Mouse (Mus musculus) gastrocnemius, postnatal 36 days (tissue): ENCODE measurements around the gene Tnf. TPM values are rescaled to one million over a fixed set of nuclear protein-coding genes. Genes with fewer than 3 reads are reported as not detected.
A peak's percentile ranks its signal among the peaks of the same experiment; 100 is the strongest.

ENCODE experiments used
- DNase-seq, 2 experiments: peaks; one replicate each; pipeline ENCODE4 v3.0.0; 2022
- intact Hi-C: fragments of 180-260 bp; cut with DNase I; formaldehyde crosslinking; loops from one replicate; pipeline ENCODE4 v1.15.1; 2025
- total RNA-seq, 2 experiments: library from RNA; stranded (reverse); gene quantifications; 2 replicates each; pipeline ENCODE4 v1.2.3; 2021

The Tnf gene
- total RNA-seq, 2 experiments from 2014 or later = 0.46 TPM; not detected in 1

- intact Hi-C loops = no loop called here
- DNase-seq = peak; percentile 71 to 72
Measured at GRCm38 (mm10) chr17:35185639-35186611, 15.9 kb downstream of the Tnf start.

DNA sequence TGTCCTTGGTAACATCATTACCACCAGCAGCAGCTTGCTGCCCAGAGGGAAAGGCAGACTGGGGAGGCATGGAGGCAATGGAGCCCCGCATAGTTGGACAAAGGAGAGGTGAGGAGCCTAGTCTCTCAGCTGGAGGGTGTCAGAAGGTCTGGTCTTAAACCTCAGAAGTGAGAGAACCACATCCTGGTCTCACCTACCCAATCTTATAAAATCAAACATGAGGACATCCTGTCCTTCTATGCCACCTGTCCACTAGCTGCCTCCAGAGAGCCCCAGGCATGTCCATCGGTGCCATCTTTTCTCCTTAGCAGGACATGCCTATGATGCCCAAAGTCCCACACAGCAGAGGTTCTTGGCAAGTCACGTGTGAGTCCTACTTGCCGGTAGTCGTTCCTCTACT lies 21.7 kb downstream of the Tnf start:
- no peak for DNase-seq
- intact Hi-C loops = no loop called here

DNA sequence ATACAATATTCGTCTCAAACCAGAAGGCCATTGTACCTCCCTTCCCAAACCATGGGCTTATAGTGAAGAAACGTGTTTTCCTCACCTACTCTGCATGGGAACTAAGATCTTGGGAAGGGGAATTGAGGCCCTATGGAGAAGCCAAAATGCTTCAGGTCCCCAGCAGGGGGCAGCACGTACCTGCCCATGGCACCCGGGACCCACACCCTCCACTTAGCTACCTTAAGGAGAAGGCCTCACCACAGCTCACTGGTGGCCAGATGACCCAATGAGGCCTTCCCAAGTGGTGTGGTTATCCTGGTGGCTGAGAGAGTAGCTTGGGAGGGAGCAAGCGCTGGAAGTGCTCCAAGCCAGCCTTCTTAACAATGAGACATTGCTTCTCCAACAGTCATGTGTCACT lies 23.3 kb downstream of the Tnf start:
- DNase-seq = peak; percentile 72 to 74
- intact Hi-C loops = loop anchor here (2.0 kb wide), 2 partner anchors 16 to 54 kb away; partner anchors contain the start of genes Atp6v1g2 and Ltb

DNA sequence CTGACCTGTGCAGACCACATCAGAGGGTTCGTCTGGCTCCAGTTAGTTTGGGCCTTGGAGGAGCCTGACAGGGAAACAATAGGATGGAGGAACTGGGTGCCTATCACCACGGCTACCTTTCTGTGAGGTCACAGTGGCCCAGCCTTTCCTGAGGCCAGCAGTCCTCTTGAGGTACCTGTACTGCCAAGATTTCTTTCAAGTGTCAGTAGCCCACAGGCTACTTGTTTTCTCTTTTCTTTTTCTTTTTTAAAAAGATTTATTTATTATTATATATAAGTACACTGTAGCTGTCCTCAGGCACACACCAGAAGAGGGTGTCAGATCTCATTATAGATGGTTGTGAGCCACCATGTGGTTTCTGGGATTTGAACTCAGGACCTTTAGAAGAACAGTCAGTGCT lies 25.8 kb downstream of the Tnf start, which contains the start of gene Aif1:
Gene Aif1 (minus strand): TSS at position 101 of the 400 bp plus-strand sequence.
- DNase-seq = no peak
- intact Hi-C loops = no loop called here

DNA sequence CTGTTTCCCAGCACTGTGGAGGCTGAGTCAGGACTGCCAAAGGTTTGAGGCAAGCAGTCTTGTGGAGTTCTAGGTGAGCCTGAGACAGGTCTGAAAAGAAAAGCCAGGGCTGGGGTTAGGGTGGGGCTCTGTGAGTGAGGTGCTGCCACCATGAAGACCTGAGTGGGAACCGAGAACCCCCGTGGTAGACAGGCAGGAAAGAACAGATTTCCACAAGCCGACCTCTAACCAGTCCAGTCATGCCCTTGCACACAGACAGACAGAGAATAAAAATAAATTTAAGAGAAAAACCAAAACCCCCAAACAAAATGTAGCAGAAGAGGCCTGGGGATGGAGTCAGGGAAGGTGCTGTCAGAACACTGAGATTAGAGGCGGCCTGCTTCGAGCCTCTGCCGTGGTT lies 26.4 kb downstream of the Tnf start:
- intact Hi-C loops = no loop called here
- no peak for DNase-seq

- intact Hi-C loops = no loop called here
- DNase-seq = no peak
Measured at GRCm38 (mm10) chr17:35174201-35174977, 27.4 kb downstream of the Tnf start.

DNA sequence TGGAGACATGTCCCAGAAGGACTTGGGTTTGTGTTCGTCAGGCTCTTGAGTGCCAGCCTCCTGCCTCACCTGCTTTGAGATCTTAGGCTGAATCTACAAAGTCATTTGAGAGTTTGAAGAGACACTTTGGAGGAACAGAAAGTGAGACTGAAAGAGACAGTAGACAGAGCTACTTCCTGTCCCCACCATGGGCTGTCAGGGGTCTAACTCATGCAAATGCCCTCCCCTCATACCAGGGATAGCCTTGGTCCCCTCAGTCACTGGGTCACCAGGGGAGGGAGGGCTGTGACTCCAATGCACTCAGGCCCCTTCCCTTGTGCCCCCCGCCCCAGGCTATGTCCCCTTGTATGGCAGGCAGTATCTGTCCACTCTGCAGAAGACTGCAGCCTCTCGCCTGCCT lies 28.5 kb downstream of the Tnf start:
- no peak for DNase-seq
- intact Hi-C loops = no loop called here

DNA sequence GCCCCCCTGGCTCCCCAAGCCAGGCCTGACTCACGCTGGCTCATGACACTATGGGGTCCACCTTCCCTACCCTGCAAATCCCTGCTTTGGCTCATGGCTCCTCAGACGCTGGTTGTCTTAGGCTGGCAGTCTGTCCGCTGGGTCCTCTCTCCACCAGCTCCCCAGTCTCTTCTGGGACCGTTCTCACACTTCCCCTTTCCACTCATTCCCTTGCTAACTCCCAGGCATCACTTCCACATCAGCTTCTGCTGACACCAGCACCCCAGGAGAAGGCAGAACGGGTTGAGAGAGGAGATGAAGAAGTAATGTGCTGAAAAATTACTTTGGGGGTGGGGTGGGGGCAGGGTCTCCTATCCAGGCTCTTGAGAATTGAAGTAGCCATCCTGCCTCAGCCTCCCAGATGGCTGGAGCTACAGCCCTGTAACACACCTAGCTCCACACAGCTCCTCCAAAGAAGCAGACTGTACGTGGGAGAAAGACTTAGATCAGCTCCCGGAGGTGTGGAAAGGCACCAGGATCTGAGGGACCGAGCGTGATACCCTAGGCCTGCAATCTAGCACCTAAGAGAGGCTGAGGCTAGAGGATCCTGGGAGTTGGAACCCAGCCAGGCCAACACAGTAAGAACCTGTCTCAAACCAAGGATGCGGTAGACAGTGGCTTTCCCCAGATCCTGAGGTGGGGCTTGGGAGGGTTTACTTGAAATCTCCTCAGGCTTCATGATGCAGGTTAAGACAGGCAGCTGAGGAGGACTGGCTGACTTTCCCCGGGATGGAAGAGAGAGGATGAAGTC lies 29.2 kb downstream of the Tnf start:
- DNase-seq = no peak
- intact Hi-C loops = no loop called here

GRCm38 (mm10) chr17:35168541-35169207 lies 33.1 kb downstream of the Tnf start:
- no peak for DNase-seq
- intact Hi-C loops = no loop called here

DNA sequence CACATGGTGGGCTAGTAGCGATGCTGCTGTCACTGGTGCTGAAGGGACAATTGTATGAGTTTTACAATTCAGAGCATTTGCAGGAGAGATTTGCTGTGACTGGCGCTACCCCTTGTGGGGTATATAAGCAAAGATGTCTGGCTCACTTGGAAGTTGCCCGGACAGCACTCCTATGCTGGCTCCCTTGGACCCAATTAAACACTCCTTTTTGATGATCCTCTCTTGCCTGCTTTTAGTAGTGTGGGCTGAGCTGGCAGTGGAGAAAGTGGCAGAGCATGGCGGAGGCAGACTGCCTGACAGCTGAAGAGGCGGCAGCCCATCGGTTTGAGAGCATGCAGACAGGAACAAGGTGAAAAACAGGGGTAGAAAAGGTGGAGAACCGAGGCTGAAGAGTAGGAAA lies 34.0 kb downstream of the Tnf start:
- DNase-seq = no peak
- intact Hi-C loops = no loop called here

GRCm38 (mm10) chr17:35166352-35167035 lies 35.3 kb downstream of the Tnf start:
- DNase-seq = no peak
- intact Hi-C loops = no loop called here

GRCm38 (mm10) chr17:35165451-35166155 lies 36.2 kb downstream of the Tnf start:
- intact Hi-C loops = no loop called here
- no peak for DNase-seq

DNA sequence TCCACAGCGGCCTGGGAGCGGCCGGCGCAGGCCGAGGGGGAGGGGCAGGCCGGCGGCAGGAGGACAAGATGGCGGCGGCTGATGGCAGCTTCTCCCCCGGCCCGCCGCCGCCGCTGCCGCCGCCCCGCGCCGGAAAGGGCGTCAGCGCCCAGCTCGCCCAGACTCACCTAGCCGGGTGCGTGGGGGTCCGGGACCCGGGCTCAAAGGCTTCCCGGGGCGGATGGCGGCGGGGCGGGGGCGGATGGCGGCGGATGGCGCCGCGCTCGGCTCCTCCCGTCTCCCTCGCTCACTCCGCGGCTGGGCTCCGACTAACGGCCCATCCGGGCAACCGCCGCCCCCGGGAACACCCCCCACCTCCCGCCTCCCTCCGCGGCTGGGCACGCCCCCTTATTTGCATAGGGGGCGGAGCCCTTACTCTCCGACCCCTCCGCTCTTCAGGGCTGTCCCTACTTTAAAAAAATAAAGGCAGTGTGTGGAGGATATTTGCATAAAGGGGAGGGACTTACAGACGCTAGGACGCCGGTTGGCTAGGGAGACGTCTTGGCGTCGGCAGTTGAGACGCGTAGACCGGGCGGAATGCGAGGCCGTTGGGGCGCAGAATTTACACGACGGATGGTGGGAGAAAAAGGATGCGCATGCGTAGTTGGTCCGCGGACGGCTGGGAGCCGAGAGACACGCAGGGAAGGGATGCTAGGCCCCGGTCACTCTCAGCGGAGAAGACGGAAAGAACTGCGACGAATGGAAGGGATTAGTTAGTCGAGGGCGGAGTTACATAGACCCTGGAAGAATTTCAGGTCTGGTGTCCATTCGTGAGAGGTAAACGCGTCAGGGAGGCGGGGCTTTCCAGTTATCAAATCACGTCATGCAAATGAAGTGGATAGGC lies 37.0 kb downstream of the Tnf start, which contains the start of gene Prrc2a:
Gene Prrc2a (minus strand): TSS at position 330 of the 883 bp plus-strand sequence.
- intact Hi-C loops = no loop called here
- peak; percentile 97 to 98 for DNase-seq

DNA sequence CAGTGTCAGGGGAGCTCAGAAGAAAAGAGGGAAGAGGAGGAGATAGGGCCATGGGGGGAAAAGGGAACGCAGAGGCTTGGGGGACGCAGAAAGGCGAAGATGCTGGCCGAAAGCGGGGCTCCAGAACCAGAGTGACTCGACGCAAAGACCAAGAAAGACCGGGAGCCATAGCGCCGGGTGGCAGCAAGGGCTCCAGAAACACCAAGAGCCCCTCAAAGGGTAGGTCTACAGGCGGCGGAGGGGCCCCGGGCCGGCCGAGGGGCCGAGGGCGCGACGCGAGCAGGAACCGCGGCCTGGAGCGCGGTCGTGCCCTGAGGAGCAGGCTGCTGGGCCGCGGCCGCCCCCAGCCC lies 37.6 kb downstream of the Tnf start:
- intact Hi-C loops = no loop called here
- no peak for DNase-seq

GRCm38 (mm10) chr17:35163326-35164081 lies 38.3 kb downstream of the Tnf start:
- intact Hi-C loops = no loop called here
- no peak for DNase-seq

DNA sequence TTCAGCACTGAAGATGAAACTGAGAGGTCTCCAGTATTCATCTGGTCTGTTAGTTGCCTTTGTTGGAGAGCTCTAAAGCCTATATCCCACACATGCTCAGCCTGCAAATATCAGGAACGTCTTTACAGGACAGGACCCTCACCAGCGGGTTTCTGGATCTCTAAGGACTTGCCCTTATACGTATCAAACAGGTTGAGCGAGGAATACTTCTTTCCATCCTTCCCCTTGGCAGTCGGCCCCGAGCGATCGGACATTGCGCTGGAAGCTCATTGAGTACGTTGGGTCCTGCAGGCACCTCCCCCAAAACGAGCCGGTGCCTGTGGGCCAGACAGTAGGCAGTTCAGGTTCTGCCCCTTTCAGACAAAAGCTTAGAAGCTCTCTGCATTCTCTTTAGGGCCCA lies 39.1 kb downstream of the Tnf start:
- intact Hi-C loops = no loop called here
- no peak for DNase-seq

DNA sequence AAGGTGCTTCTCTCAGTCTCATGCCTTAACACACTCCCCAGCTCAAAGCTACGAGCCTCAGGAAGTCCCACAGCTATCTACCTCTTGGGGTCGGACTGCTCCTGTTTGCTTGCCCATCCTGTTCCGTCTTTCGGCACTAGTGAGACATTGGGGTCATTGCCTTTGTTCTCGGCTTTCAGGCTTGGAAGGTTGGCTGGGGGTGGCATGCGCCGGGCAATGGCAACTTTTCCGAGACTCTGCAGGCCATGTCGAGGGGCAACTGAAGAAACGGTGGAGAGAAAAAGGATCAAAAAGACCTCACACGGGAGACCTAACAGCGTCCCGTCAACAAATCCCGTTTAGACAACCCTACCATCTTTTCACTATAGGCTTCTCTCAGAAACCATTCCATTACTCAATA lies 39.7 kb downstream of the Tnf start:
- DNase-seq = no peak
- intact Hi-C loops = no loop called here
